Mouse (Mus musculus): ENCODE measurements at regions not wholly inside any gene's neighbourhood (a gene's known extent, or its start where the extent isn't known, plus 50 kb on each side); places are given as distances from the start of the nearest gene placed in this dataset.

GRCm38 (mm10) chr8:25463532-25463931, 639.4 kb upstream of the Adam5 start:
- peak; percentile 24 for DNase-seq

GRCm38 (mm10) chr8:25462492-25462891, 638.3 kb upstream of the Adam5 start:
- DNase-seq = no peak

GRCm38 (mm10) chr8:25455644-25456043, 631.5 kb upstream of the Adam5 start:
- no peak for DNase-seq

- DNase-seq = no peak
Measured at GRCm38 (mm10) chr8:25454972-25455371, 630.8 kb upstream of the Adam5 start.

GRCm38 (mm10) chr8:25453826-25454225, 629.7 kb upstream of the Adam5 start:
- DNase-seq = no peak

GRCm38 (mm10) chr8:25450544-25450943, 626.4 kb upstream of the Adam5 start:
- DNase-seq = no peak

- no peak for DNase-seq
Measured at GRCm38 (mm10) chr8:25449590-25449989, 625.4 kb upstream of the Adam5 start.

- no peak for DNase-seq
Measured at GRCm38 (mm10) chr8:25447900-25448299, 623.7 kb upstream of the Adam5 start.

GRCm38 (mm10) chr8:25445968-25446367, 621.8 kb upstream of the Adam5 start:
- no peak for DNase-seq

- no peak for DNase-seq
Measured at GRCm38 (mm10) chr8:25445054-25445453, 620.9 kb upstream of the Adam5 start.

GRCm38 (mm10) chr8:25443552-25443951, 619.4 kb upstream of the Adam5 start:
- no peak for DNase-seq

GRCm38 (mm10) chr8:25441057-25441441, 616.9 kb upstream of the Adam5 start:
- no peak for DNase-seq

- DNase-seq = peak; percentile 85
Measured at GRCm38 (mm10) chr8:25440391-25441056, 616.4 kb upstream of the Adam5 start.

GRCm38 (mm10) chr8:25439971-25440370, 615.8 kb upstream of the Adam5 start:
- no peak for DNase-seq

GRCm38 (mm10) chr8:25438021-25438620, 614.0 kb upstream of the Adam5 start:
- DNase-seq = no peak

- DNase-seq = no peak
Measured at GRCm38 (mm10) chr8:25437178-25437577, 613.0 kb upstream of the Adam5 start.

GRCm38 (mm10) chr8:25430552-25430951, 606.4 kb upstream of the Adam5 start:
- no peak for DNase-seq

GRCm38 (mm10) chr8:25429846-25430482, 605.8 kb upstream of the Adam5 start:
- DNase-seq = no peak

GRCm38 (mm10) chr8:25428761-25429160, 604.6 kb upstream of the Adam5 start:
- no peak for DNase-seq

GRCm38 (mm10) chr8:25426207-25426606, 602.0 kb upstream of the Adam5 start:
- no peak for DNase-seq

- peak; percentile 97 for DNase-seq
Measured at GRCm38 (mm10) chr8:25421478-25421877, 597.3 kb upstream of the Adam5 start.

- no peak for DNase-seq
Measured at GRCm38 (mm10) chr8:25410536-25410935, 586.4 kb upstream of the Adam5 start.

GRCm38 (mm10) chr8:25407862-25408261, 583.7 kb upstream of the Adam5 start:
- no peak for DNase-seq

GRCm38 (mm10) chr8:25392766-25393166, 568.6 kb upstream of the Adam5 start:
- no peak for DNase-seq
